Mouse (Mus musculus) effector memory CD4-positive, alpha-beta T cell, adult 7 months (primary cell): Measurements from ENCODE around the gene Colq. TPM values are rescaled to one million over a fixed set of nuclear protein-coding genes. Genes with fewer than 3 reads are reported as not detected.

Experiments
- polyA plus RNA-seq: library from polyadenylated mRNA; unstranded; fragments of 100-300 nt; shearing (Covaris generic); gene quantifications from one replicate; pipeline ENCODE4 v1.2.1, GENCODE M21; 2017

Colq gene
- 0.35 TPM for polyA plus RNA-seq

GRCm38 (mm10) chr14:31591243-31591642 is at the start of gene Colq:
TSS of gene Colq (minus strand) at chr14:31591343.

GRCm38 (mm10) chr14:31640346-31640889 is 49.3 kb upstream of the Colq start, which contains the start of gene Gm49387:
TSS of gene Gm49387 (minus strand) at chr14:31640878.

GRCm38 (mm10) chr14:31494975-31495455 is 96.1 kb downstream of the Colq start, which contains the start of gene Mettl6:
TSS of gene Mettl6 (minus strand) at chr14:31495040.

GRCm38 (mm10) chr14:31494349-31494974 is 96.7 kb downstream of the Colq start, which contains the start of gene Eaf1:
TSS of gene Eaf1 (plus strand) at chr14:31494399.

Other genes with a start within 250 kb of the Colq start
- gene Sh3bp5, start 155.3 kb downstream of the Colq start, polyA plus RNA-seq: 55.8 TPM
- 24.3 TPM for gene Eaf1, start 96.9 kb downstream of the Colq start, polyA plus RNA-seq
- 22.9 TPM for gene Mettl6, start 96.3 kb downstream of the Colq start, polyA plus RNA-seq
- not detected for gene Gm49387, start 49.5 kb upstream of the Colq start, polyA plus RNA-seq
- 14.9 TPM for gene Btd, start 49.7 kb upstream of the Colq start, polyA plus RNA-seq
- gene Hacl1, start 49.9 kb upstream of the Colq start, polyA plus RNA-seq: 10.0 TPM
- 18.6 TPM for gene Ankrd28, start 239.3 kb upstream of the Colq start, polyA plus RNA-seq